Mouse (Mus musculus): ENCODE results near the gene Lrrc15. TPM values are rescaled to one million over a fixed set of nuclear protein-coding genes. Genes with fewer than 3 reads are reported as not detected.

Gene Lrrc15
- 0.76 and 1.1 TPM in 2 replicates for polyA plus RNA-seq (2014; fragmentation: Nextera tagmentation; extraction: Ambion mirVana)

DNA sequence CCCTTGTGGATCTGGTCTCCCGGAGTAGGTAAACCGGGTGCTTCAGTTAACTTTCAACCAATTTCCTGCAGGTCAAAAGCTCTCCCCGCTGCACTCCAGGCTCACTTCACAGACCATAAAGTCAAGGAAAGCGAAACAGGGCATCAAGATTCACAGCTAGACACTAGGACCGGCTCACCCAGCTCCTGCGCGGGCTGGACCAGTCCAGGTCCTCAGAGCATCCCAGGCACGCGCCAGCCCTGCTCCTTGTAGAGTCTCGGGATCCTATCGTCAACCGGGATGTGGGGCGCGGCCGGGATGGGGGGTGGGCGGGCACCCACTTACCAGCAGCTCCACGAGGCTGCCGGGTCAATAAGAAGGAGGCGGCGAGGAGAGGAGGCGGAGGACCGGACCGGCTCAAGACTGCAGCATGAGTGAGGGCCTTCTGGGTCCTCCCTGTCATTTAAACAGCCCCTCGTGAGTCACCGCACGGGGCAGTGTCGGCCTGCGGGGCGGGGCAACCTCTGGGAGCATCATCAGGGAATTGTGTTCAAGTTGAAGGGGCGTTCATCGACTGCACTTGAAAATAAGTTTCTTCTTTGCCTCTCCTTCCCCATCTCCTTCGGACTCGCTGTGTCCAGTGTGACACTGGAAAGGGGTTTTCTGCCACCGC lies at the start of gene Lrrc15:
Gene Lrrc15, minus strand, starts transcription at position 413 of the 652 bp plus-strand sequence.
- ATAC-seq (ENCODE audit: low FRiP score, low TSS enrichment), result peak; percentile 51
- peak within 1 kb of the TSS; percentile 61 for H3K4me2 ChIP-seq (replicated peaks; ENCODE audit: low read depth, low read length)
- peaks cover 22% of the 10 kb centered on the region for H3K4me1 ChIP-seq (ENCODE audit: control insufficient read depth, insufficient read depth, low read length)
- H3K36me3 ChIP-seq (ENCODE audit: control insufficient read depth, insufficient read depth, low read length), result no peaks in the 10 kb centered on the region
- no peaks in the 10 kb centered on the region for H3K9me3 ChIP-seq (ENCODE audit: control insufficient read depth, low read length)
- H3K27ac ChIP-seq (ENCODE audit: low read depth, low read length), result no peak within 1 kb of the TSS
- peaks cover 15% of the 10 kb centered on the region; the same call in 1 of the 2 replicates for H3K27me3 ChIP-seq (ENCODE audit: control insufficient read depth, insufficient read depth, low read length)
- H3K4me3 ChIP-seq (ENCODE audit: low read length), result peak within 1 kb of the TSS; percentile 28
- H3K9ac ChIP-seq (ENCODE audit: low read depth, low read length), result peak within 1 kb of the TSS; percentile 34
- 2% methylated on average over 34 of the region's 34 CpGs for WGBS

GRCm38 (mm10) chr16:30314236-30314635 lies 31.2 kb upstream of the Lrrc15 start:
- peaks cover 25% of the 10 kb centered on the region for H3K36me3 ChIP-seq (ENCODE audit: control insufficient read depth, insufficient read depth, low read length)
- peaks cover 25% of the 10 kb centered on the region for H3K27me3 ChIP-seq (ENCODE audit: control insufficient read depth, insufficient read depth, low read length)
- H3K4me2 ChIP-seq (replicated peaks; ENCODE audit: low read depth, low read length), result no peak overlapping the region
- H3K4me3 ChIP-seq (ENCODE audit: low read length), result no peak overlapping the region
- no peaks in the 10 kb centered on the region for H3K4me1 ChIP-seq (ENCODE audit: control insufficient read depth, insufficient read depth, low read length)
- no peak overlapping the region for H3K27ac ChIP-seq (ENCODE audit: low read depth, low read length)
- H3K9ac ChIP-seq (ENCODE audit: low read depth, low read length), result no peak overlapping the region
- no peak for ATAC-seq (ENCODE audit: low FRiP score, low TSS enrichment)
- no peaks in the 10 kb centered on the region for H3K9me3 ChIP-seq (ENCODE audit: control insufficient read depth, low read length)

DNA sequence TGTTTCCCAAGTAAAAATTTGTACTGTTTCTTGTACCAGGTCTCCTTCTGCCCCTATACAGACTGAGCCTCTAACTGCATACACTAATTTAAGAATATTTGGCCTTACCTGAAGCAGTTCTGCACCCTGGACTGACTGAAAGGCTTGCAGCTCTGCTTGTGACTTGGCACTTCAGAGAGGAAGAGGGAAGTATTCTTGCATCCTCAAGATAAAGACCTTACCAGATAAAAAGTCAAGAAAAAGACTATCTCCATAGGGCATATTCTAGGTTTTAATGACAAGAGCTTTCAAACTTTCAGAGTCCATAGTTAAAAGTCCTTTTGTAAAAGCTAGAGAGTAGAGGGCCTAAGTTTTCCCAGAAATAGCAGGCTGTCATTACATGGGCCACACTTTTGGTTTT lies 27.6 kb upstream of the Lrrc15 start, which contains the start of gene Gp5:
Gene Gp5, minus strand, starts transcription at position 133 of the 400 bp plus-strand sequence.
- Histone ChIP-seq H3K9ac (ENCODE audit: low read depth, low read length) (peak within 1 kb of the TSS; percentile 54; the same call in 1 of the 2 replicates), H3K27me3 (ENCODE audit: control insufficient read depth, insufficient read depth, low read length) (peaks cover 53% of the 10 kb centered on the region), H3K27ac (ENCODE audit: low read depth, low read length) (no peak within 1 kb of the TSS), H3K4me3 (ENCODE audit: low read length) (peak within 1 kb of the TSS; percentile 51), H3K4me2 (replicated peaks; ENCODE audit: low read depth, low read length) (peak within 1 kb of the TSS; percentile 100), H3K36me3 (ENCODE audit: control insufficient read depth, insufficient read depth, low read length) (peaks cover 8% of the 10 kb centered on the region), H3K4me1 (ENCODE audit: control insufficient read depth, insufficient read depth, low read length) (peaks cover 8% of the 10 kb centered on the region; the same call in 1 of the 2 replicates), H3K9me3 (ENCODE audit: control insufficient read depth, low read length) (no peaks in the 10 kb centered on the region; the same call in 1 of the 2 replicates)
- ATAC-seq (ENCODE audit: low FRiP score, low TSS enrichment), result no peak

- peaks cover 8% of the 10 kb centered on the region; the same call in 1 of the 2 replicates for H3K4me1 ChIP-seq (ENCODE audit: control insufficient read depth, insufficient read depth, low read length)
- no peak overlapping the region for H3K9ac ChIP-seq (ENCODE audit: low read depth, low read length)
- no peak overlapping the region for H3K4me2 ChIP-seq (replicated peaks; ENCODE audit: low read depth, low read length)
- H3K27ac ChIP-seq (ENCODE audit: low read depth, low read length), result no peak overlapping the region
- no peaks in the 10 kb centered on the region; the same call in 1 of the 2 replicates for H3K9me3 ChIP-seq (ENCODE audit: control insufficient read depth, low read length)
- no peak overlapping the region for H3K4me3 ChIP-seq (ENCODE audit: low read length)
- peaks cover 4% of the 10 kb centered on the region for H3K36me3 ChIP-seq (ENCODE audit: control insufficient read depth, insufficient read depth, low read length)
- WGBS, result 53% methylated on average over 8 of the region's 8 CpGs
- H3K27me3 ChIP-seq (ENCODE audit: control insufficient read depth, insufficient read depth, low read length), result peaks cover 55% of the 10 kb centered on the region
- no peak for ATAC-seq (ENCODE audit: low FRiP score, low TSS enrichment)
Observed at GRCm38 (mm10) chr16:30310171-30310515, 27.1 kb upstream of the Lrrc15 start.

GRCm38 (mm10) chr16:30309395-30310170 lies 26.5 kb upstream of the Lrrc15 start:
- Histone ChIP-seq H3K27me3 (ENCODE audit: control insufficient read depth, insufficient read depth, low read length) (peaks cover 55% of the 10 kb centered on the region), H3K9ac (ENCODE audit: low read depth, low read length) (peak overlapping the region; percentile 54; the same call in 1 of the 2 replicates), H3K27ac (ENCODE audit: low read depth, low read length) (no peak overlapping the region), H3K4me1 (ENCODE audit: control insufficient read depth, insufficient read depth, low read length) (peaks cover 8% of the 10 kb centered on the region; the same call in 1 of the 2 replicates), H3K4me3 (ENCODE audit: low read length) (peak overlapping the region; percentile 51), H3K4me2 (replicated peaks; ENCODE audit: low read depth, low read length) (peak overlapping the region; percentile 100), H3K36me3 (ENCODE audit: control insufficient read depth, insufficient read depth, low read length) (no peaks in the 10 kb centered on the region), H3K9me3 (ENCODE audit: control insufficient read depth, low read length) (no peaks in the 10 kb centered on the region; the same call in 1 of the 2 replicates)
- 0 out of 2 replicates have a peak, but pooled peaks have one; percentile 11 for ATAC-seq (ENCODE audit: low FRiP score, low TSS enrichment)
- WGBS, result 4% methylated on average over 34 of the region's 34 CpGs

- Histone ChIP-seq H3K27ac (ENCODE audit: low read depth, low read length) (no peak overlapping the region), H3K27me3 (ENCODE audit: control insufficient read depth, insufficient read depth, low read length) (peaks cover 55% of the 10 kb centered on the region), H3K4me1 (ENCODE audit: control insufficient read depth, insufficient read depth, low read length) (peaks cover 8% of the 10 kb centered on the region; the same call in 1 of the 2 replicates), H3K36me3 (ENCODE audit: control insufficient read depth, insufficient read depth, low read length) (no peaks in the 10 kb centered on the region), H3K9me3 (ENCODE audit: control insufficient read depth, low read length) (no peaks in the 10 kb centered on the region; the same call in 1 of the 2 replicates), H3K4me2 (replicated peaks; ENCODE audit: low read depth, low read length) (peak overlapping the region; percentile 100), H3K4me3 (ENCODE audit: low read length) (peak overlapping the region; percentile 51), H3K9ac (ENCODE audit: low read depth, low read length) (peak overlapping the region; percentile 54)
- WGBS, result under 1% methylated on average over 72 of the region's 72 CpGs
- ATAC-seq (ENCODE audit: low FRiP score, low TSS enrichment), result peak; percentile 68; the same call in 1 of the 2 replicates
Observed at GRCm38 (mm10) chr16:30308616-30309394, 25.7 kb upstream of the Lrrc15 start.

GRCm38 (mm10) chr16:30307961-30308615 lies 25.0 kb upstream of the Lrrc15 start:
- Histone ChIP-seq H3K27ac (ENCODE audit: low read depth, low read length) (no peak overlapping the region), H3K4me3 (ENCODE audit: low read length) (peak overlapping the region; percentile 51), H3K4me1 (ENCODE audit: control insufficient read depth, insufficient read depth, low read length) (peaks cover 8% of the 10 kb centered on the region; the same call in 1 of the 2 replicates), H3K9me3 (ENCODE audit: control insufficient read depth, low read length) (no peaks in the 10 kb centered on the region; the same call in 1 of the 2 replicates), H3K36me3 (ENCODE audit: control insufficient read depth, insufficient read depth, low read length) (no peaks in the 10 kb centered on the region), H3K9ac (ENCODE audit: low read depth, low read length) (peak overlapping the region; percentile 54), H3K27me3 (ENCODE audit: control insufficient read depth, insufficient read depth, low read length) (peaks cover 57% of the 10 kb centered on the region), H3K4me2 (replicated peaks; ENCODE audit: low read depth, low read length) (peak overlapping the region; percentile 100)
- ATAC-seq (ENCODE audit: low FRiP score, low TSS enrichment), result peak; percentile 10; the same call in 1 of the 2 replicates
- WGBS, result 15% methylated on average over 29 of the region's 29 CpGs

DNA sequence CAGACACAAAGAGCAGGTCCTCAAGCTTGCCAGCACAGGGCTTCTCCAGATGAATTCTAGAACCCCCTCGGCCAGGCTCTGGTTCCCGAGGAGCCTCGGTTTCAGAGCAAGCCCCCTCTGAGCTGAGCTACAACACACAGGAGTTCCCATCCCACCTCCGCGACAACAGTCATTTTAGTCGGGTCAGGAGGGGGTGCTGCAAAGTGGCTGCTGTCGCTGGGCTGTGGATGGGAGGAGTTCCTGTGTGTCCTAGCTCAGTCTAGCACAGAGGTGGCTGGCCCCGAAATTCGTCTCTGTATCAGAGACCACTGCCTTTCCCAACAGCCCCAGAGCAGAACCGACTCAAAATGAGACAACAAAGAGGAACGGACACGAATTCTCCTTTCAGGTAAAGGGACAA lies 24.2 kb upstream of the Lrrc15 start:
- H3K9ac ChIP-seq (ENCODE audit: low read depth, low read length), result no peak overlapping the region
- H3K4me3 ChIP-seq (ENCODE audit: low read length), result no peak overlapping the region
- 46% methylated on average over 12 of the region's 12 CpGs for WGBS
- no peak overlapping the region for H3K4me2 ChIP-seq (replicated peaks; ENCODE audit: low read depth, low read length)
- no peak for ATAC-seq (ENCODE audit: low FRiP score, low TSS enrichment)
- peaks cover 8% of the 10 kb centered on the region; the same call in 1 of the 2 replicates for H3K4me1 ChIP-seq (ENCODE audit: control insufficient read depth, insufficient read depth, low read length)
- peaks cover 57% of the 10 kb centered on the region for H3K27me3 ChIP-seq (ENCODE audit: control insufficient read depth, insufficient read depth, low read length)
- H3K9me3 ChIP-seq (ENCODE audit: control insufficient read depth, low read length), result no peaks in the 10 kb centered on the region; the same call in 1 of the 2 replicates
- no peaks in the 10 kb centered on the region for H3K36me3 ChIP-seq (ENCODE audit: control insufficient read depth, insufficient read depth, low read length)
- no peak overlapping the region for H3K27ac ChIP-seq (ENCODE audit: low read depth, low read length)

All from kidney, embryonic 14.5 days (tissue).